Comparison of ENCODE assay signal across 17 mouse cellular contexts in the genomic region with DNA sequence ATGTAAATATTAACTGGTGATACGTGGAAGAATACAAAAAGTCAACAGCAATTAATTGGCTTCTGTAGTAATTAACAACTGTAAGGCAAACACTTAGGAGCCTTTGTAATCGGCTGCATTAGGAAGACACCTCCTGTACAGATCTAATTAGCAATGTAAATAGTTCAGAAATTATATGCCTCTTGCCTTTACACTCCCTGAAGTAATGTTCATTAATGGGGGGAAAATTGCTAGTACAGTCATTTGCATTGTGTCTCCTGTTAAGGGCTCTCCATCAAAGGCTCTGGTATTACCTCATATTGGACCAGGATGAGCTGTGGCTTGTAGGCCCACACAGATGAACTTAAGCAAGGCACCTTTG.
DNase-seq lines count a peak whose midpoint lies in the region; ATAC-seq and TF ChIP-seq lines count a peak whose summit lies in the region.
"Had no signal": no experiment of that assay in that cellular context is flagged by ENCODE, and none has a peak within 500 bp of the region (broad histone marks: within the 10 kb centered on the region; RNA-seq: fewer than 3 reads in every experiment).

No protein-coding gene starts in this region.

- TF ChIP-seq CTCF in forebrain, postnatal 0 days (IDR thresholded peaks at IDR 0.05; ENCODE audit: low read depth) = no peak

- ATAC-seq in hindbrain, embryonic 14.5 days (ENCODE audit: low FRiP score) = peak; percentile 87; the same call in 1 of the 2 replicates
- no peak for ATAC-seq in hindbrain, embryonic 11.5 days (ENCODE audit: low FRiP score)
- ATAC-seq in forebrain, embryonic 12.5 days (ENCODE audit: low FRiP score) = peak; percentile 88
- ATAC-seq in forebrain, postnatal 0 days = peak; percentile 65; the same call in 1 of the 2 replicates
- peak; percentile 82 for ATAC-seq in neural tube, embryonic 13.5 days (ENCODE audit: low read depth)

- DNase-seq in hindbrain, embryonic 14.5 days (ENCODE audit: low spot score) = peak; percentile 25
- DNase-seq in hindbrain, embryonic 11.5 days (ENCODE audit: low spot score) = no peak
- DNase-seq in forebrain, postnatal 0 days = peak; percentile 8
- no peak for DNase-seq in liver
- DNase-seq in cerebellum, postnatal 25 days = no peak
- DNase-seq: B cell, adult 2 months; kidney, adult 11 months; liver, embryonic 13.5 days; lung, postnatal 4 days; right cerebral cortex, postnatal 14 days; spleen, adult 18-20 months had no signal

- H3K27ac ChIP-seq in hindbrain, embryonic 14.5 days = no peak overlapping the region
- no peak overlapping the region for H3K27ac ChIP-seq in hindbrain, embryonic 11.5 days (ENCODE audit: low read depth, low read length)
- no peak overlapping the region for H3K27ac ChIP-seq in forebrain, embryonic 12.5 days
- H3K27ac ChIP-seq in forebrain, postnatal 0 days (ENCODE audit: low read depth, low read length) = no peak overlapping the region
- H3K27ac ChIP-seq in neural tube, embryonic 13.5 days (replicated peaks) = no peak overlapping the region
- H3K27ac ChIP-seq: embryonic facial prominence, embryonic 13.5 days; heart, embryonic 10.5 days; limb, embryonic 12.5 days; liver, embryonic 13.5 days; lung, embryonic 15.5 days had no signal

- H3K27me3 ChIP-seq in hindbrain, embryonic 14.5 days (ENCODE audit: control insufficient read depth, insufficient read depth, low read length) = no peaks in the 10 kb centered on the region
- H3K27me3 ChIP-seq in hindbrain, embryonic 11.5 days (ENCODE audit: control insufficient read depth, insufficient read depth, low read length) = no peaks in the 10 kb centered on the region
- peaks cover 12% of the 10 kb centered on the region; the same call in 1 of the 2 replicates for H3K27me3 ChIP-seq in forebrain, embryonic 12.5 days
- no peaks in the 10 kb centered on the region; the same call in 1 of the 2 replicates for H3K27me3 ChIP-seq in forebrain, postnatal 0 days (ENCODE audit: insufficient read depth, low read length)
- 0 out of 2 replicates have a peak, but pooled peaks cover 7% of the 10 kb centered on the region for H3K27me3 ChIP-seq in neural tube, embryonic 13.5 days
- H3K27me3 ChIP-seq: embryonic facial prominence, embryonic 13.5 days; limb, embryonic 12.5 days; liver, embryonic 13.5 days; lung, embryonic 15.5 days had no signal

- no peaks in the 10 kb centered on the region for H3K4me1 ChIP-seq in hindbrain, embryonic 14.5 days (replicated peaks; ENCODE audit: control insufficient read depth, insufficient read depth, low read length)
- no peaks in the 10 kb centered on the region for H3K4me1 ChIP-seq in hindbrain, embryonic 11.5 days (replicated peaks; ENCODE audit: control insufficient read depth, insufficient read depth, low read length)
- no peaks in the 10 kb centered on the region for H3K4me1 ChIP-seq in forebrain, embryonic 12.5 days
- H3K4me1 ChIP-seq in forebrain, postnatal 0 days (ENCODE audit: insufficient read depth) = no peaks in the 10 kb centered on the region
- 0 out of 2 replicates have a peak, but pooled peaks cover 7% of the 10 kb centered on the region for H3K4me1 ChIP-seq in neural tube, embryonic 13.5 days (replicated peaks)
- H3K4me1 ChIP-seq: embryonic facial prominence, embryonic 13.5 days; heart, embryonic 10.5 days; limb, embryonic 12.5 days; liver, embryonic 13.5 days; lung, embryonic 15.5 days had no signal

- H3K36me3 ChIP-seq in hindbrain, embryonic 14.5 days (replicated peaks; ENCODE audit: control insufficient read depth, insufficient read depth) = no peaks in the 10 kb centered on the region
- no peaks in the 10 kb centered on the region for H3K36me3 ChIP-seq in hindbrain, embryonic 11.5 days (ENCODE audit: control insufficient read depth, insufficient read depth, low read length)
- H3K36me3 ChIP-seq in forebrain, embryonic 12.5 days (replicated peaks) = no peaks in the 10 kb centered on the region
- H3K36me3 ChIP-seq in forebrain, postnatal 0 days (ENCODE audit: insufficient read depth) = no peaks in the 10 kb centered on the region
- no peaks in the 10 kb centered on the region for H3K36me3 ChIP-seq in neural tube, embryonic 13.5 days
- H3K36me3 ChIP-seq: embryonic facial prominence, embryonic 13.5 days; heart, embryonic 10.5 days; limb, embryonic 12.5 days; liver, embryonic 13.5 days; lung, embryonic 15.5 days had no signal

- no peak overlapping the region for H3K4me2 ChIP-seq in hindbrain, embryonic 14.5 days (replicated peaks)
- H3K4me2 ChIP-seq in hindbrain, embryonic 11.5 days (replicated peaks; ENCODE audit: low read depth, low read length) = no peak overlapping the region
- no peak overlapping the region for H3K4me2 ChIP-seq in forebrain, embryonic 12.5 days
- H3K4me2 ChIP-seq in forebrain, postnatal 0 days (ENCODE audit: low read depth) = no peak overlapping the region
- no peak overlapping the region for H3K4me2 ChIP-seq in neural tube, embryonic 13.5 days
- H3K4me2 ChIP-seq: embryonic facial prominence, embryonic 13.5 days; limb, embryonic 12.5 days; liver, embryonic 13.5 days; lung, embryonic 15.5 days had no signal

- 35% methylated on average over 2 of the region's 2 CpGs for WGBS in hindbrain, embryonic 14.5 days
- WGBS in hindbrain, embryonic 11.5 days = 74% methylated on average over 2 of the region's 2 CpGs
- 29% methylated on average over 2 of the region's 2 CpGs for WGBS in forebrain, embryonic 12.5 days
- 16% methylated on average over 2 of the region's 2 CpGs for WGBS in forebrain, postnatal 0 days
- 33% methylated on average over 2 of the region's 2 CpGs for WGBS in neural tube, embryonic 13.5 days

- no peaks in the 10 kb centered on the region for H3K9me3 ChIP-seq in hindbrain, embryonic 14.5 days (ENCODE audit: control insufficient read depth, low read length)
- H3K9me3 ChIP-seq in hindbrain, embryonic 11.5 days (ENCODE audit: control insufficient read depth, low read length) = no peaks in the 10 kb centered on the region
- H3K9me3 ChIP-seq in forebrain, embryonic 12.5 days = no peaks in the 10 kb centered on the region
- H3K9me3 ChIP-seq in forebrain, postnatal 0 days (ENCODE audit: low read length) = no peaks in the 10 kb centered on the region
- H3K9me3 ChIP-seq in neural tube, embryonic 13.5 days = no peaks in the 10 kb centered on the region
- H3K9me3 ChIP-seq: heart, embryonic 10.5 days; liver, embryonic 13.5 days; lung, embryonic 15.5 days had no signal

- no peak overlapping the region for H3K9ac ChIP-seq in hindbrain, embryonic 14.5 days
- H3K9ac ChIP-seq in hindbrain, embryonic 11.5 days (ENCODE audit: low read depth, low read length) = no peak overlapping the region
- H3K9ac ChIP-seq in forebrain, embryonic 12.5 days = no peak overlapping the region
- no peak overlapping the region for H3K9ac ChIP-seq in forebrain, postnatal 0 days
- H3K9ac ChIP-seq in neural tube, embryonic 13.5 days = no peak overlapping the region
- H3K9ac ChIP-seq: embryonic facial prominence, embryonic 13.5 days; limb, embryonic 12.5 days; liver, embryonic 13.5 days; lung, embryonic 15.5 days had no signal

- no peak overlapping the region for H3K4me3 ChIP-seq in hindbrain, embryonic 14.5 days (replicated peaks; ENCODE audit: low read length)
- no peak overlapping the region for H3K4me3 ChIP-seq in hindbrain, embryonic 11.5 days (ENCODE audit: low read depth, low read length)
- no peak overlapping the region for H3K4me3 ChIP-seq in forebrain, embryonic 12.5 days (replicated peaks)
- H3K4me3 ChIP-seq in forebrain, postnatal 0 days (ENCODE audit: low read depth, low read length) = no peak overlapping the region
- no peak overlapping the region for H3K4me3 ChIP-seq in neural tube, embryonic 13.5 days
- H3K4me3 ChIP-seq: embryonic facial prominence, embryonic 13.5 days; heart, embryonic 10.5 days; limb, embryonic 12.5 days; liver, embryonic 13.5 days; lung, embryonic 15.5 days had no signal

Comparison
In these comparisons a context has a peak if more than half of its experiments do, and no peak if none do; other contexts are left out.
1. DNase-seq: peak in hindbrain, embryonic 14.5 days (single experiment) and forebrain, postnatal 0 days (single experiment); none in hindbrain, embryonic 11.5 days (single experiment), liver (single experiment) and cerebellum, postnatal 25 days (0 of 2).